Mouse (Mus musculus): ENCODE measurements around the gene Pacs1.

- TF ChIP-seq MAFK (IDR thresholded peaks at IDR 0.05; ENCODE audit: insufficient read depth, low read depth, low read length) (no peak), CHD2 (IDR thresholded peaks at IDR 0.05; ENCODE audit: low read depth, low read length) (no peak), ZC3H11A (IDR thresholded peaks at IDR 0.05; ENCODE audit: borderline replicate concordance, low read depth, low read length) (no peak), ZNF384 (IDR thresholded peaks at IDR 0.05; ENCODE audit: low read depth, low read length) (no peak), HCFC1 (IDR thresholded peaks at IDR 0.05; ENCODE audit: borderline replicate concordance, insufficient read depth, low read length) (no peak)
These were observed 22.8 kb upstream of the Pacs1 start for GRCm38 (mm10) chr19:5295736-5296075.
